Mouse (Mus musculus): Measurements from ENCODE around the gene Ptpdc1. TPM values are rescaled to one million over a fixed set of nuclear protein-coding genes. Genes with fewer than 3 reads are reported as not detected.

Gene Ptpdc1
- polyA plus RNA-seq, 1 experiment: 5.8 TPM

GRCm38 (mm10) chr13:48528123-48528871, 97.2 kb downstream of the Ptpdc1 start:
- no peaks in the 10 kb centered on the region for H3K4me1 ChIP-seq (ENCODE audit: control insufficient read depth, insufficient read depth, low read length)
- WGBS: 53% methylated on average over 15 of the region's 15 CpGs

More at GRCm38 (mm10) chr13:48528123-48528871, 97.2 kb downstream of the Ptpdc1 start:
- H3K4me3 ChIP-seq (replicated peaks; ENCODE audit: control insufficient read depth, low read depth, low read length): no peak overlapping the region
- no peak for TF ChIP-seq POLR2A (IDR thresholded peaks at IDR 0.05; ENCODE audit: borderline replicate concordance, control insufficient read depth, low read depth, low read length)
- peak; percentile 67 for TF ChIP-seq CTCF (IDR thresholded peaks at IDR 0.05; ENCODE audit: control insufficient read depth, insufficient read depth, low read length)
- H3K27ac ChIP-seq (ENCODE audit: control insufficient read depth, insufficient read depth, low read depth, low read length, poor library complexity): no peak overlapping the region

Other genes starting within 250 kb of the Ptpdc1 start
- gene Zfp169, start 112.2 kb downstream of the Ptpdc1 start, polyA plus RNA-seq (2011; ENCODE audit: insufficient read depth, insufficient read length, low replicate concordance, missing spikeins): 1.4 and 3.3 TPM in 2 replicates
- not detected in 2 replicates for gene A830005F24Rik, start 112.1 kb downstream of the Ptpdc1 start, polyA plus RNA-seq (2011; ENCODE audit: insufficient read depth, insufficient read length, low replicate concordance, missing spikeins)
- gene Barx1, start 37.3 kb upstream of the Ptpdc1 start, polyA plus RNA-seq (2011; ENCODE audit: insufficient read depth, insufficient read length, low replicate concordance, missing spikeins): not detected in 2 replicates
- gene Phf2, start 245.5 kb upstream of the Ptpdc1 start, polyA plus RNA-seq (2011; ENCODE audit: insufficient read depth, insufficient read length, low replicate concordance, missing spikeins): 8.6 and 11.8 TPM in 2 replicates